Mouse (Mus musculus) intestine, embryonic 16.5 days (tissue): Measurements from ENCODE around the gene Galr3. TPM values are rescaled to one million over a fixed set of nuclear protein-coding genes. Genes with fewer than 3 reads are reported as not detected.

Experiments
- ATAC-seq: fragments of 200-750 bp; cut with Nextera tagmentation; 2 replicates; pipeline ENCODE4 v1.8.0; 2017; ENCODE audit warnings: moderate TSS enrichment, moderate library complexity
- H3K27ac ChIP-seq: fragments of 300-500 bp; sonication (generic); 2 replicates; pipeline ENCODE4 v1.5.1; 2014; ENCODE audit warnings: mild to moderate bottlenecking, low read length
- H3K27me3 ChIP-seq: fragments of 300-500 bp; sonication (generic); replicated peaks from 2 replicates; pipeline ENCODE4 v1.6.1; 2014; ENCODE audit warnings: low read length, control low read depth, mixed read lengths; ENCODE audit not compliant: control insufficient read depth, insufficient read depth
- H3K36me3 ChIP-seq: fragments of 300-500 bp; sonication (generic); 2 replicates; pipeline ENCODE4 v1.6.1; 2014; ENCODE audit warnings: low read length, control low read depth; ENCODE audit not compliant: control insufficient read depth, insufficient read depth
- H3K4me1 ChIP-seq: fragments of 300-500 bp; sonication (generic); 2 replicates; pipeline ENCODE4 v1.6.1; 2014; ENCODE audit warnings: low read length, control low read depth, mixed read lengths; ENCODE audit not compliant: control insufficient read depth, insufficient read depth
- H3K4me2 ChIP-seq: fragments of 300-500 bp; sonication (generic); 2 replicates; pipeline ENCODE4 v1.6.1; 2014; ENCODE audit warnings: low read depth, low read length, control low read depth
- H3K4me3 ChIP-seq: fragments of 300-500 bp; sonication (generic); 2 replicates; pipeline ENCODE4 v1.5.1; 2014; ENCODE audit warnings: mild to moderate bottlenecking, low read length
- H3K9ac ChIP-seq: fragments of 300-500 bp; sonication (generic); 2 replicates; pipeline ENCODE4 v1.6.1; 2014; ENCODE audit warnings: low read depth, low read length
- H3K9me3 ChIP-seq: fragments of 300-500 bp; sonication (generic); 2 replicates; pipeline ENCODE4 v1.6.1; 2016; ENCODE audit warnings: low read length, control low read depth; ENCODE audit not compliant: control insufficient read depth
- WGBS: fragments of 180-500 bp; shearing (Covaris S2); extraction: QIAGEN DNeasy Blood & Tissue Kit; methylation state at CpG from one replicate; pipeline ENCODE4 v1.1.7; 2014; 5-methylcytosine and 5-hydroxymethylcytosine counted together
- polyA plus RNA-seq: library from polyadenylated mRNA; unstranded; fragments of >200 nt; fragmentation: Nextera tagmentation; extraction: Ambion mirVana; gene quantifications from 2 replicates; pipeline ENCODE4 v1.2.1, GENCODE M21; 2015

Galr3 gene
- polyA plus RNA-seq, 1 experiment from 2014 or later = 1.8 TPM

GRCm38 (mm10) chr15:79062376-79063159, 20.9 kb downstream of the Galr3 start, which contains the start of gene Ankrd54:
Gene Ankrd54, minus strand, starts transcription at chr15:79062893.
- H3K4me2 ChIP-seq = peak within 1 kb of the TSS; percentile 70
- WGBS = under 1% methylated on average over 80 of the region's 80 CpGs
- peak; percentile 99 for ATAC-seq
- H3K36me3 ChIP-seq = peaks cover 9% of the 10 kb centered on the region; the same call in 1 of the 2 replicates
- peaks cover 17% of the 10 kb centered on the region for H3K4me1 ChIP-seq
- H3K9ac ChIP-seq = peak within 1 kb of the TSS; percentile 90
- peak within 1 kb of the TSS; percentile 88 for H3K4me3 ChIP-seq
- no peaks in the 10 kb centered on the region for H3K9me3 ChIP-seq
- H3K27ac ChIP-seq = peak within 1 kb of the TSS; percentile 61
- no peaks in the 10 kb centered on the region for H3K27me3 ChIP-seq

- WGBS = 9% methylated on average over 14 of the region's 14 CpGs
- Histone ChIP-seq H3K4me3 (peak overlapping the region; percentile 27), H3K9me3 (no peaks in the 10 kb centered on the region), H3K36me3 (peaks cover 9% of the 10 kb centered on the region; the same call in 1 of the 2 replicates), H3K4me2 (peak overlapping the region; percentile 51), H3K27me3 (no peaks in the 10 kb centered on the region), H3K4me1 (peaks cover 20% of the 10 kb centered on the region), H3K27ac (peak overlapping the region; percentile 53; the same call in 1 of the 2 replicates), H3K9ac (peak overlapping the region; percentile 41; the same call in 1 of the 2 replicates)
- no peak for ATAC-seq
Observed at GRCm38 (mm10) chr15:79063160-79063740, 21.6 kb downstream of the Galr3 start.

DNA sequence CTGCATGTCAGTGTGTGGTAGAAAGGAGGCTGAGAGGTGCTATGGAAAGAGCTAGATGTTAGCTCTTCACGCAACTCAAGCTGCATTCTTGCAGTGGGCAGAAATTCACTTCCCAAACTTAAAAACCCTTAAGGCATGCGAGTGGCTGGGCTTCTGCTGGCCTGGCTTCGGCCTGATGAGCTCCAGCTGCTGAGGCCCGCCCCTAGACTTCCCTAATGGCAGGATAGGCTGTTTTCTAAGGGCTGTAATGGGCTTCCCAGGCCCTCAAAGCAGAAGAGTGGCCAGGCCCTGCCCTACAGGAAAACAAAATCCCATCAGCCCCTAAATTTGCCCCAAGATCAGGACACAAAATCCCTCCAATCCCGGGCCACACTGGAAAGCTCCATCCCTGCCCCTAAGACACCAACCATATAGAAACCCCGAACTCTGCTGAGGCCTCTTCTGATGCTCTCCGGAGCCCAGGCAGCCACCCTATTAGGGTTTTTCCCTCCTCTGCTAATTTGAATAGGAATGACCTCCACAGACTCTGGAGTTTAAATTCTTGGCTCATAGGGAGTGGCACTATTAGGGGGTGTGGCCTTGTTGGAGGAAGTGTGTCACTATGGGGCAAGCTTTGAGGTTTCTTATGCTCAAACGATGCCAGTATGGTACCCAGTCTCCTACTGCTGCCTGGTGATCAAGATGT, 23.5 kb downstream of the Galr3 start:
- no peak overlapping the region for H3K9ac ChIP-seq
- H3K27ac ChIP-seq = peak overlapping the region; percentile 69

GRCm38 (mm10) chr15:79066276-79066675, 24.6 kb downstream of the Galr3 start:
- no peak overlapping the region for H3K4me2 ChIP-seq
- WGBS = 34% methylated on average over 2 of the region's 2 CpGs
- peaks cover 17% of the 10 kb centered on the region for H3K4me1 ChIP-seq
- no peak overlapping the region for H3K27ac ChIP-seq
- no peak for ATAC-seq
- no peak overlapping the region for H3K4me3 ChIP-seq
- no peaks in the 10 kb centered on the region for H3K9me3 ChIP-seq
- no peak overlapping the region for H3K9ac ChIP-seq
- no peaks in the 10 kb centered on the region for H3K36me3 ChIP-seq
- no peaks in the 10 kb centered on the region for H3K27me3 ChIP-seq

More for the DNA sequence above, 23.5 kb downstream of the Galr3 start:
- Histone ChIP-seq H3K27me3 (no peaks in the 10 kb centered on the region), H3K36me3 (0 out of 2 replicates have a peak, but pooled peaks cover 2% of the 10 kb centered on the region), H3K9me3 (no peaks in the 10 kb centered on the region), H3K4me1 (peaks cover 20% of the 10 kb centered on the region), H3K4me3 (no peak overlapping the region), H3K4me2 (no peak overlapping the region)
- 38% methylated on average over 8 of the region's 8 CpGs for WGBS
- ATAC-seq = no peak

DNA sequence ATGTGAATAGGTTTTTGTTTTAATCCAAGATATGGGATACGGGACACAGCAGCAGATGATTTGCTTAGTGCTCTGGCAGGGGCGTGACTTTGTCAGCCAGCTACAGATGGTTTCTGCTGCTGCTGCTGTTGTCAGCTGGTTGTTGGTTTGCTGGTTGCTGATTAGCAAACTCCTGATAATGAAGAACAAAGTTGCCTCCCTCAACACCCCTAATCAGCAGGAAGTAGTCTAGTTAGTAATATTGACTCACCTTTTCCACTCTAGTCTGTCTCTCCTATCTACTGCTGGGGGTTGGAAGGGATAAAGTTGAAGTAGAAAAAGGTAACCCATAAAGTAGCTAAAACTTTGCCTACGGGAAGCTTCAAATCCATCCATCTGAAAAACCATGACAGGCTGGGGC, 25.9 kb downstream of the Galr3 start:
- WGBS = 48% methylated on average over 3 of the region's 3 CpGs
- H3K4me2 ChIP-seq = peak overlapping the region; percentile 11; the same call in 1 of the 2 replicates
- no peaks in the 10 kb centered on the region for H3K27me3 ChIP-seq
- H3K27ac ChIP-seq = peak overlapping the region; percentile 81
- H3K9me3 ChIP-seq = no peaks in the 10 kb centered on the region
- H3K9ac ChIP-seq = no peak overlapping the region
- peaks cover 17% of the 10 kb centered on the region for H3K4me1 ChIP-seq
- H3K36me3 ChIP-seq = no peaks in the 10 kb centered on the region
- no peak; the same call in 1 of the 2 replicates for ATAC-seq
- no peak overlapping the region for H3K4me3 ChIP-seq

GRCm38 (mm10) chr15:79068416-79068815, 26.7 kb downstream of the Galr3 start:
- H3K27me3 ChIP-seq = no peaks in the 10 kb centered on the region
- peak; percentile 73 for ATAC-seq
- peak overlapping the region; percentile 81 for H3K27ac ChIP-seq

DNA sequence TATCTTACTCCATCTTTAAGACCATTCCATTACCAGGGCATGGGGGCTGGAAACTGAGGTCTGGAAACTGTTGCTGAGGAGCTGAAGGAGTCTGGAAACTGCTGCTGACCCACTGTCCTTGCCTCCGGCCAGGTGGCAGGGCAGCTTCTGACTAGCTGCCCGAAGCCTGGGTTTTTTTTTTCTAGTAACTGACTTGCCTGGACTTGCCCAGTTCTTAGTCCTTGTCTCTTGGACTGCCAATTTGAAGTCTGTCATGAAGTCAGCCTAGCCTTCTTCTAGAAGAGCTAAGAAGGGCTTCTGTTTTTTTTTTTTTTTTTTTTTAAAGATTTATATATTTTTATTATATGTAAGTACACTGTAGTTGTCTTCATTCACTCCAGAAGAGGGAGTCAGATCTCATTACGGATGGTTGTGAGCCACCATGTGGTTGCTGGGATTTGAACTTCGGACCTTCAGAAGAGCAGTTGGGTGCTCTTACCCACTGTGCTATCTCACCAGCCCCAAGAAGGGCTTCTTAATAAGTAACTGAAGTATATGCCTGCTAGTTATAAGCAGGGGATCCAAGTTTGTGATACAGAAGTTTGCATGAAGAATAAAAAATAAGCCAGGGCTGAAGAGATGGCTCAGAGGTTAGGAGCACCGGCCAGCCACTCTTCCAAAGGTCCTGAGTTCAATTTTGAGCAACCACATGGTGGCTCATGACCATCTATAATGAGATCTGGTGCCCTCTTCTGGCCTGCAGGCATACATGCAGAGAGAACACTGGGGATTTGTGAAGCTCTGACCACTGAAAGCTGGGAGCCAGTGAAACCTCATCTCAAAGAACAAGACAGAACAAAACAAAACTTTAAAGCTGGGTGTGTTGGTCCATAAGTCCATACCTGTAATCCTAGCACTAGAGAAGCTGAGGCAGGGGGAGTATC, 29.7 kb downstream of the Galr3 start:
- Histone ChIP-seq H3K4me2 (no peak overlapping the region), H3K4me3 (no peak overlapping the region), H3K27ac (no peak overlapping the region), H3K9ac (no peak overlapping the region; the same call in 1 of the 2 replicates), H3K4me1 (peaks cover 12% of the 10 kb centered on the region), H3K36me3 (no peaks in the 10 kb centered on the region), H3K27me3 (no peaks in the 10 kb centered on the region), H3K9me3 (no peaks in the 10 kb centered on the region)
- 62% methylated on average over 5 of the region's 5 CpGs for WGBS
- ATAC-seq = no peak

More at GRCm38 (mm10) chr15:79068416-79068815, 26.7 kb downstream of the Galr3 start:
- no peaks in the 10 kb centered on the region for H3K9me3 ChIP-seq
- WGBS = 62% methylated on average over 3 of the region's 3 CpGs
- no peak overlapping the region for H3K9ac ChIP-seq
- H3K36me3 ChIP-seq = no peaks in the 10 kb centered on the region
- H3K4me1 ChIP-seq = peaks cover 15% of the 10 kb centered on the region
- no peak overlapping the region for H3K4me2 ChIP-seq
- H3K4me3 ChIP-seq = no peak overlapping the region

- Histone ChIP-seq H3K27me3 (no peaks in the 10 kb centered on the region), H3K9me3 (no peaks in the 10 kb centered on the region), H3K9ac (no peak overlapping the region), H3K4me2 (no peak overlapping the region), H3K4me3 (no peak overlapping the region), H3K27ac (no peak overlapping the region), H3K4me1 (peaks cover 14% of the 10 kb centered on the region), H3K36me3 (peaks cover under 1% of the 10 kb centered on the region)
- no peak for ATAC-seq
Observed at GRCm38 (mm10) chr15:79073752-79074151, 32.1 kb downstream of the Galr3 start.
